Mouse (Mus musculus): ENCODE measurements around the gene Olfr103.

Olfr103 gene

DNA sequence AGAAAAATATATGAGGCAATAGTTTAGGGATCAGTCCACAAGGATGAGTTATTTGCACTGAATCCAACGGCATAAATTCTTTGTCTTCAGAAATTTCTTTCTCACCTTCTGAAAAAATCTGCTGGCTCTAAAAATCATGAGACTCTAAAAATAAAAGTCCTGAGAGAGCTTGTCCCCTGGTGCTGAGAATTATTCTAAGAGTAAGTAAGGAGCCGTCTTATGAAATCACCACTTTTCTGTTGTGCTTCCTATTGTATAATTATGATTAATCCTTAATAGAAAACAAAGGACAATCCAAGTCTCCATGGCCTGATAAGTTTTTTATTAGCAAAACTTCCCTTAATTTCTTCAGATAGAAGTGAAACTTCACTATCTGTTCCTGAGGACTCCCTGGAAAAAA lies at the start of gene Olfr103:
Olfr103 (minus strand) TSS at position 101 of the 400 bp plus-strand sequence.
- no peak for DNase-seq

DNA sequence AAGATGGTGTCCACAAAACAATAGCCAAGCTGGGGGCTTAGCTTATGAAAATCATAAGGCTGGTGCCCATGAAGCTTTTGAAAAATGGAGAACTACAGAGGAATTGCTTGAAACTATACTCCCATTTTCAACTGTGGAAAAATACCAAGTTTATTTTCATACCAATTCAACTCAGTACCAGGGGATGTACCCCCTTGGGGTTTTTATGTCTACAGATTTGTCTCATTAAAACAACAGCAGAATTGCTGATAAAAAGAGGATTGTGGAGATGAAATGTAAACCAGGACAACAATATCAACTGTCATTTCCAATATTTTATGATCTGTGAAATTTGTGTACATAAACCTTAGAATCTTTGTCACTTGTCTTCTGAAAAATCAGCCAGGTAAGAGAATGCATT lies 39.2 kb upstream of the Olfr103 start, which contains the start of gene Olfr105-ps:
Olfr105-ps (plus strand) TSS at position 301 of the 400 bp plus-strand sequence.
- DNase-seq, result no peak

DNA sequence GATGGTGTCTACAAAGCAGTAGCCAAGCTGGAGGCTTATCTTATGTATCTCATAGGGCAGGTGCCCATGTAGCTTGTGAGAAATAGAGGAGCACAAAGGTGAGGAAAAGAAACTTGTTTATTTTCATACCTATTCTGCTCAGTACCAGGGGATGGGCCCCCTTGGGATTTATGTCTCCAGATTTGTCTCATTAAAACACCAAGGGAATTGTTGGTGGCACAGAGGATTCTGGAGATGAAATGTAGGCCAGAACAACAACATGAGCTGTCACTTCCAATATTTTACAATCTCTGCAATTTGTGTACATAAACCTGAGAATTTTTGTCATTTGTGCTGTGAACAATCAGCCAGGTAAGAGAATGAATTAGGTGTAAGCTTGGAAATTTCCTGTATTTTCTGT lies 19.8 kb upstream of the Olfr103 start, which contains the start of gene Olfr104-ps:
Olfr104-ps (plus strand) TSS at position 301 of the 400 bp plus-strand sequence.
- DNase-seq, result no peak

DNA sequence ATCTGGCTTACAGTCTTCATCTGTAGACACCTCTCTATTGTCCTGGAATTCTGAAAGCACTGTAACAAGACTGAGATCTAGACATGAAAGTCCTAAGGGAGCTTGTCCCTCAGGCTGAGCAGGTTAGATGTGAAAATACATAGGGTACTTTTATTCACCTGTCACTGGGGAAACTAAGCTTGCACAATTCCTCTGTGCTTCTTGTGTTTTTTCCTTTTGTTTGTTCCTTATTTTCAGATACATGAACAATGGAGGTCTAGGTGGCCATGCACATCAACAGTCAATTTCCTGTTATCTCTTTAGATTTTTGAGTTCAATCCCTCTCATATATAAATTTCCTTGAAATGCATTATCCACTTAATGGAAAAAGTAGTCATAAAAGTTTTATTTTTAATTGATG lies 22.5 kb downstream of the Olfr103 start, which contains the start of gene Olfr102:
Olfr102 (minus strand) TSS at position 101 of the 400 bp plus-strand sequence.
- DNase-seq, result no peak

DNA sequence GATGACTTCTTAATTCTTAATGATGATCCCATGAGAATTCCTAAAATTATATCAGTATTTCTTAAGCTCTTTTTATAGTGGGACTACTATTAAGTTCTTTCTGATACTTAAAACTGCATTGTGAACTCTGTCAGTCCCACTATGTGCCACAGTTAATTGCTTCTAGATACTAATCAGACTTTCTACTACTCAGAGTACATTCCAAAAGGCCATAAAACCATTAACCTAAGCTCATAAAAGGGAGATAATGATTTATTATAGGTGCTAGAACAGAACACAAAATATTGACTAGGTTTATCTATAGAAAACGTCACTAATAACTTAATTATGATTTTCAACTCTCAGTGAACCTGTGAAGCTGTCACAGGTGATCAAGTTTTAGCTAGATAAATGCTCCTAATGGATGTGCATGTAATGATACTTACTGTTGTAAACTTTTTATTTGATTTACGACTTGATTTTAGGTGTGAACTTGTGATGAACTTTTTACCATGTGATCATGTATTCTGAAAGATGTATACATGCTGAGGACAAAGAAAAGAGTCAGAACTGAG lies 29.3 kb downstream of the Olfr103 start:
- no peak for DNase-seq

DNA sequence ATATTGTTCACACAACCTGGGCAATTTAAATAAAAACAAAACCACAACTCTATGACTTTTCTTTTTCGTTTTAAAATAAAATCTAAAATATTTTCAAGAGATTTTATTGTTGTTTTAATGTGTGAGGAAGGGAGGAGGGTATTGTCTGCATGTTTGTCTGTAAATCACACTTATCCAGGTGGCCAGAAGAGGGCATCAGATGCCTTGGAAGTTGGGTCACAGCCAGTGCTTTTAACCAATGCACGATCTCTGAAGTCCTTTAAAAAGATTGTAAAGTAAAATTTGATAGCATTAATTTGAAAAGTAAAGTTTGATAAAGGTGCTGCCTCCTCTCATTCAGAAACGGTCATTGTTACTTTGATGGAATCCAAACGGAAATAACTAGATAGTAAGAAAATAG lies 31.0 kb downstream of the Olfr103 start:
- no peak for DNase-seq

DNA sequence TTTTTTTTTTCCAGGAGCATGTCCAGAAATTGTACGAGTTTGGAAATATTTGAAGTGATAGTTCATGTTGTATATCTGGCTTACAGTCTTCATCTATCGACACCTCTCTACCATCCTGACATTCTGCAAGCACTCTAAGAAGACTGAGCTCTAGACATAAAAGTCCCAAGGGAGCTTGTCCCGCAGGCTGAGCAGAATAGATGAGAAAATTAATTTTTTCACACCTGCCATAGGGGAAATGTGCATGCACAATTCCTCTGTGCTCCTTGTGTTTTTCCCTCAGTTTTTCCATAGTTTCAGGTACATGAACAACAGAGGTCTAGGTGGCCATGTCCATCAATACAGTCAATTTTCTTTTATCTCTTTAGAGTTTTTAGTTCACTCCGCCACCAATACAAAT lies 35.3 kb downstream of the Olfr103 start, which contains the start of gene Olfr101:
Olfr101 (minus strand) TSS at position 101 of the 400 bp plus-strand sequence.
- no peak for DNase-seq

Data from lung, postnatal 4 days (tissue).